Mouse (Mus musculus) urinary bladder, adult 18-20 months (tissue): Measurements from ENCODE around the gene Gkap1.

Source experiments
- DNase-seq, 2 experiments: peaks; one replicate each; pipeline ENCODE4 v3.0.0; 2022; ENCODE audit warnings: low spot score in 2 of 2, mixed read lengths in 2 of 2

The Gkap1 gene

DNA sequence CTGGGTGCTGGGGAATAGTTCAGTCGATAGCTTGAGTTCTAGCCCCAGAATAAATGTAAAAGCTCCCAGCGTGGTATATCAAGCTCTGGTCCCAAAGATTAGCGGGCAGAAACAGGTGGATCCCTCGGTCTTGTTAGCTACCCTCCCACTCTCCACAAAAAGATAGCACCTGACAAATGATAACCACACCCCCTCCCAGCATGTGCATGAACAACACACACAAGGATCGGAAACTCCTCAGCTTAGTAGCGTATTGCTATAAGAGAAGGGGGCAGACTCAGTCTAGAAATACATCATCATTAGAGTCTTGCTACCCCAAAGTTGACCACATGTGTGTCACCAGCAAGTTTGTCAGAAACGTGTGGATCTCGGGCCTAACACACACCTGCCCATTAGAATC lies at the start of gene Gkap1:
Gene Gkap1, minus strand, starts transcription at position 101 of the 400 bp plus-strand sequence.
- no peak for DNase-seq

DNA sequence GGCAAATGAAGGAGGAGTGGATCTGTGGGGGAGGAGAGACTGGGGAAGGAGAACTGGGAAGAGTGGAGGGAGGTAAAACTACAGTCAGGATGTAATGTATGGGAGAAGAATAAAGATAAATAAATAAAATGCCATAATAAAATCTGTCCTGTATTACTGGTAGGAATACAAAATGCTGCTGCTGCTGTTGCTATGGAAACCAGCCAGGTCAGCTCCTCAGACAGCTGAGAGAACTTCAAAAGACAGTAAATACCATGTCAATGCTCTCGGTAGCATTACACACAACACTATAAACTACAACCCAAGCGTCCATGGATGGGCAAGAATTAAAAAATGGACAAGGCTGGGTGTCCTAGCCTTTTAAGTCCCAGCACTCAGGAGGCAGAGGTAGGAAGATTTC lies 42.3 kb upstream of the Gkap1 start:
- no peak for DNase-seq

DNA sequence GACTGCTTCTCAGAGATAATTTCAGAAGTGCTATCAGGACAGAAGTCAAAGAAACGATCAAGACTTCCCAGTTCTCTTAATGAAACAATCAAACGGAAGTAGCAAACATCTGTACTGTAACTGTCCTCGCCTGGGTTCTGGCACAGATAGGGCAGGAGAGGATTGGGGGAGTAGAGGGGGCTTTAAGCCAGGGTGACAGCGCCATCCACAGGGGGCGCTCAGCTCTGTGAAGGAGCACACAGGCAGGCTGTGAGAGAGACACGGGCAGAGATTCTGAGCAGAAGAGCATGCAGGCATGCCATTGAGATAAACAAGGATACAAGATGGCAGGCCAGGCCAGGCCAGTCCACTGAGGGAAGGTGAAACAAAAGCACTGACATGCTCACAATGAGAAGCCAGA lies 39.5 kb upstream of the Gkap1 start:
- DNase-seq = no peak

- DNase-seq = no peak
Measured at GRCm38 (mm10) chr13:58313758-58314157, 38.3 kb upstream of the Gkap1 start.

DNA sequence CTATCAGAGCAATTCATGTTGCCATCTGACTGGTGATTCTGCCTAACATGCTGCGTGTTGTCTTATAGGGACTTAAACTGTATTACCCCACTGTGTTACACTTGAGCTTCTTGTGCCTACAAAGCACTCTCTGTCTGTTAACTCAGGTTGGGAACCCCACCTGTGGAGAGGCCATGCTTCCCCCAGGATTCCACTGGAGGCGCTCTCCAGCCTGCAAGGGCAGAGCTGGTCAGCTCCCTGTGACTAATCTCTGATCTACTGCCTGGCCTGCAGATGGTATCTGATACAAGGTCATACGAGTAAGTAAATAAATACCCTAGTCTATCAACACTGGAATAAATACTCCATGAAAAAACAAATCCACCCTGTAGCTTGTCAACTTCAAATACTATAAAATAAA lies 35.9 kb upstream of the Gkap1 start:
- peak; percentile 10 to 13 for DNase-seq

GRCm38 (mm10) chr13:58309499-58309898 lies 34.0 kb upstream of the Gkap1 start:
- peak in 1 of 2 experiments; percentile 8 for DNase-seq

DNA sequence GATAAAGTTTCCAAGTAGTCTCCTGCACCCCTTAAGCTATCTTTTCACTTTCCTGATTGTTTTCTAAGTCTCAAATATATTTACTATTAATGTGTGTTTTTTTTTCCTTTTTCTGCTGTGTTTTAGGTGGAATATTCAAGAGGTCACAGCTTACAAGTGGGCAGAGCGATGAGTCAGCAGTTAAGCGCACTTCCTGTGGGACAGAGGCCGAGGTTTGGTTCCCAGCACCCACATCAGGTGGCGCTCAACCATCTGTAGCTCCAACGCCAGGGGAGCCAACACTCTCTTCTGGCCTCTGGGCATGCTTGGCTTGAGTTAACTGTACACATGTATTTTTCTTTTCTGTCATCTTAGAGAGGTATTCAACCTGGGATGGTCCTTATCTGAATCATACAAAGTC lies 32.0 kb upstream of the Gkap1 start:
- no peak for DNase-seq

GRCm38 (mm10) chr13:58305230-58305629 lies 29.7 kb upstream of the Gkap1 start:
- DNase-seq = no peak

DNA sequence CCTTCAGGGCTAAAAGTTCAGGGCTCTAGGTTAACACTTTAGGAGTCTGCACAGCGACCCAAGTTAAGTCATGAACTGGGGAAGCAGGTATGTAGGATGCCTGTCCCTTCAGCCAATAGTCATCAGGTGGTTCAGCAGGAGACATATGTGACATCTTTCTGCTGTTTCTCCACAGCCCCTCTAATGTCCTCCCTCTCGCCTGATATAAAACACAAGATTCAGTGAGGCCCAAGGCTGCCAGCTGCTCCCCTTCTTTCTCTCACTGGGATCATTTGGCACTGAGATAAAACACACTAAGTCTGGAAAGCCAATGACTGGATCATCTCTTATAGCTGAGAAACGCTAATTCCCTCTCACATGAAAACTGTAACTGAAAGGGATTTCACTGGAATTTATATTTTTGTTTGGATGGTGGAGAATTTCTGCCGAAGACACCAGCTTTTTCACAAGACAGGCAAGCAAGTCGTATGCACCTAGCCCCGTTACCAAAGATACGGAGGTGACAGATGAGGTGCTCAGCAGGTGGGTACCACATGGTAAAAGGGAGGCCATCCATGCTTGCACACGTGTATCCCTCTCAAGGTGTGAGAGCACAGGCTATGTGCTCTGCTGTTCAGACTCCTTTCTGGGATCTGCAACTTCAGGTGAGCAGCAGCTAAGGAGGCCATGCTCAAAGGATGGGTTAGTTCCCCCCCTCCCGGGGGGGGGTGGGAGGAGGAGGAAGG lies 27.1 kb upstream of the Gkap1 start:
- DNase-seq = no peak

DNA sequence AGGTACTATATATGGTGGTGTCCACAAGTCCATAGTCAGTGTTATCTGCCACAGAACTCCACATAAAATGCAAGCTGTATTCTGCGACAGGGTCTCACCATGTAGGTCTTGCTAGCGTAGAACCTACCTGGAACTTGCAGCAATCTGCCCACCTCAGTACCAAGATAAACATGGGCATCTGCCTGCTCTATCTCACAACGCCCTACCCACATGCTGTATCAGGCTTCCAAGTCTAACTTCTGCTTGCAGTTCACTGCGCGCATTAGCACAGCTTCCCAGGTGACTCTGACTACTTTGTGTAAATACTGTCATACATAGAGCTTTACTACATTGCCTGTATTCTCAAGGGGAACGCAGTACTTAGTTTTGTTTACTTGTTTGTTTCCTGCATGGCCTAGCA lies 26.5 kb upstream of the Gkap1 start:
- DNase-seq = no peak

- DNase-seq = no peak
Measured at GRCm38 (mm10) chr13:58298756-58299155, 23.3 kb upstream of the Gkap1 start.

GRCm38 (mm10) chr13:58295582-58295981 lies 20.1 kb upstream of the Gkap1 start:
- no peak for DNase-seq

DNA sequence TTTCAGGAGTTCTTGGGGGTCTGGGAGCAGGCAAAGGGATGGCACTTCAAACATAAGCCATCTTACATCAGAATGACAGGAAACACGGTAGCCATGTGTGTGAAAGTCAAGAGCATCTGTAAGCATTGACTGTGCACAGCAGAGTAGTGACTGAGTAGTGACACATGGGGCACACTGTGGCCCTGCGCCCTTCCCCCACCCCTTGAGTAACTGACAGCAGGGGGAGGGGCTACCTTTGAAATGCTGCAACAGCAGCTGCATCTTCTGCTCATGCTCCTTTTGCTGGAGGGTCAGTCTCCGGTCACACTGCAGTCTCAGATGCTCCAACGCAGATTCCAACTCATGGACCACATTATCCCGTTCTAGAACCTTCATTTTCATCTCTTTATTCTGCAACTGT lies 17.3 kb upstream of the Gkap1 start:
- no peak for DNase-seq

- no peak for DNase-seq
Measured at GRCm38 (mm10) chr13:58289308-58289707, 13.8 kb upstream of the Gkap1 start.

GRCm38 (mm10) chr13:58287822-58288221 lies 12.3 kb upstream of the Gkap1 start:
- peak; percentile 68 to 79 for DNase-seq

DNA sequence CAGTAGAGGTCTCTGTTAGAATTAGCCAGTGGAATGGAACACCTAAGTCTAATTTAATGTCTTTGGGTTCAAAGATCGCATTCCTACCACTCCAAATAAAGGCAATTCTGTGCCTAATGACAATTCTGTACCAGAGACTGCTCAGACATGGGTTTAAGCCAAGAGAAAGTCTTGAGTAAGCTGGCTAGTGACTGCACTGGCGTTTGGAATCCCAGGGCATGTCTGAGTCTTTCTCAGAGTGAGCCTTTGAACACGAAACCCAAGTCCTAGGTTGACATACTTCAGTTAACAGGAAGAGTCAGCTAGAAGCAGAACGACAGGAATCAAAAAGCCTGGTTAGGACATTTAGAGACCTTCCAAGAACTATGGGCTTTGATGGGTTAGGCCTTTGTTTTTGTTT lies 8.0 kb upstream of the Gkap1 start:
- DNase-seq = no peak

GRCm38 (mm10) chr13:58281936-58282335 lies 6.4 kb upstream of the Gkap1 start:
- DNase-seq = no peak

DNA sequence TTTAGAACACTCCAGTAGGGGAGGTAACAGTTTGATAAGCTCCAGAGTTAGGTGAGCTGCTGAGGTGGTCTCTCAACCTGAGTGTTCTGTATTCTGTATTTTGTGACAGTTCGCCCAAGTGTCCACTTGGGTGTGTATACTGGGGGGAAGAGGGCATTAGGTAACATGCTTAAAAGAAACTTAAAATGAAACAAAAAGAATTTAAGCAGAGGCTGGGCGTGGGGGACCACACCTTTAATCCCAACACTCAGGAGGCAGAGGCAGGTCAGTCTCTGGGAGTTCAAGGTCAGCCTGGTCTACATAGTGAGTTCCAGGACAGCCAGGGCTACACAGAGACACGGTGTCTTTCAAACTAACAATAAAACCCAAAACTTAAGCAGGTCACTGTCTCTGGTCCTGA lies 5.0 kb upstream of the Gkap1 start:
- DNase-seq = no peak

GRCm38 (mm10) chr13:58276256-58276655 lies 757 bp upstream of the Gkap1 start:
- no peak for DNase-seq

DNA sequence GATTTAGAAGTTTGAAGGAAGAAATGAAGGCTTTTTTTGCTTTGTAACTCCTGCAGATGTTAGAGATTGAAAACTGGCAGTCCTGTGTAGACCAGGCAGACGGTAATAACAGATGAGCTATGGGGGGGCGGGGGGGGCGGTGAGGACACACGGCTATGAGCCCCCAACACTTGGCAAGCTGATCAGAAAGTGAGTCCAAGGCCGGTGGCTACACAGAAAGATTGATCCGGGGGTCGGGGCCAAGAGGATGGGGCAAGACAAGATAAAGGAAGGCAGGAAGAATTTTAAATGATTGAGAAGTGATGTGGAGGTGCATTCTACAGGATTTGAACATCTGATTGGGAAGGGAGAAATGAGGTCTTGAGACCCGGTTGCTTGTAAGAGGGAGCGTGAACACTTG lies 423 bp downstream of the Gkap1 start:
- DNase-seq = no peak

DNA sequence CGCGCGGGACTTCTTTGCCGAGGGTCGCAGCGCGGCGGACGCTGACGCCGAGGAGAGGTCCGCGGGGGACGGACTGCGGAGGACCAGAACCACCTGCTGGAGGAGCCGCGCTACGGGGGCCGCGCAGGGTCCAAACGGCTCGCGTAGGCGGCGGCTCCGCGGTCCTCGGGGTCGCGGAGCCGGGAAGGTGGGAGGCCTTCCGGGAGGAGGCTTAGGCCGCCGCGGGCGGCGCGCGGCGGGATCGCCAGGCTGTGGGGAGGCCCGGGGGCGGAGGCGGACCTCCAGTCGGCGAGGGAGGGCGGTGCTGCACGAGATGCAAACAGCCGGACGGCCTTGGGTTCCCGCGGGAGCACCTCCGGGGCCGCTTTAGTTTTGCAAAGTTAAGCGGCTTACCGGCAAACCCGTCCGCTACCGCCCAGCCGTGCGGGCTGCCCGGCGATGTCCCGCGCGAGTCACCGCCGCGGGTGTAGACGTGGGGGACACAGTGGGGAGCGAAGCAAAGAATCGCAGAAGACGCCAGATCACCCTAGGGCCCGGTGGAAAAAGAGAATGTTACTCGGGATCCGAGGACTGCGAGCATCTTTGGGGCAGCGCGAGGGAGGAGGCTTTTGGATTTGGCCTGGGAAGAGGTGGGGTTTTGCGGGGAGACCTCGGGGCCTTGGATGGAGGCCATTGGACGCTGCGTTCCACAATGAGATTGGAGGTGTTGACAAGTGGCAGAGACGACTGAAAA lies 1.1 kb downstream of the Gkap1 start:
- DNase-seq = peak; percentile 53 to 70

DNA sequence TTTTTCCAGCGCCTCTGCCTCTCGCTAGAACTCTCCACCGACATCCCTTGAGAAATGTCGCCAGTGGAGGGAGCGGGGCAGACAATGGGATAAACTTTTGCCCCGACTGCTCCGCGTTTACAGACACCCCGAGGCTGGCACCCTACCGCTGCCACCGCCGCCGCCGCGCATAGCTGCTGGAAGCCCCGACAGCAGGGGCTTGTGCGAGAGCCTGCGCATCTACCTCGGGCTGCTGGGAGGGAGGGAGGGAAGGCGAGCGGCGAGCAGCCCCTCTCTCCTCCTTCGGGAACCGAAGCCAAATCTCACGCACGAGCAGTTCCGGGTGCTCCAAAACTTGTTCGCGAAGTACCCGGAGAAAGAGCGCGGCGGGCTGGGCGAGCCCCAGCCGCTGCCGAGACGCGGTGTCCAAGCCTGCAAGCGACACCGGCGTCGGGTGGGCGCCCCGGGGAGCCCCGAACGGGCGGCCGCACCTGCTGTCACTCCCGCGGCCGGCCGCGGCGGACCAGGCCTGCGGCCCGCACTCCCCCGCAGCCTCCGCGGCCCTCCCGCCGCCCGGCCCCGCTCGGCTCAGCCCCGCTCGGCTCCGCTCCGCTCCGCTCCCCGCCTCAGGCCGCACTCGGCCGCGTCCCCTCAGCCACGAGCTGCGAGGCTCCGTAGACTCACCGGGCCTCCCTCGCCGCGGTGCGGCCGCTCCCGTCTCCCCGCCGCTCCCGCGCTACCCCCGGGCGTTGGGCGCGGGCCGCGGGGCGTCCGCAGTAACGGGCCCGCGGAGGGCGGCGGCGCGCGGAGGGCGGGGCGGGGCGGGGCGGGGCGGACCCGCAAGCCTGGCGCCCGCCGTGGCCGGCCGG lies 1.9 kb downstream of the Gkap1 start:
- DNase-seq = peak; percentile 3 to 43
